Mouse (Mus musculus) heart, embryonic 16.5 days (tissue): ENCODE results near the gene Ermp1. TPM values are rescaled to one million over a fixed set of nuclear protein-coding genes. Genes with fewer than 3 reads are reported as not detected.

ENCODE experiments used
- ATAC-seq: fragments of 200-750 bp; cut with Nextera tagmentation; replicated peaks from 2 replicates; pipeline ENCODE4 v1.8.0; 2017; ENCODE audit warnings: moderate number of reproducible peaks; ENCODE audit not compliant: insufficient read depth, low FRiP score; ENCODE audit errors: extremely low read depth
- H3K27ac ChIP-seq: fragments of 300-500 bp; sonication (generic); 2 replicates; pipeline ENCODE4 v1.5.1; 2014; ENCODE audit warnings: mild to moderate bottlenecking, low read length, control low read depth, moderate library complexity
- H3K27me3 ChIP-seq: fragments of 300-500 bp; sonication (generic); 2 replicates; pipeline ENCODE4 v1.6.1; 2014; ENCODE audit warnings: low read length, mixed read lengths; ENCODE audit not compliant: control insufficient read depth, insufficient read depth
- H3K36me3 ChIP-seq: fragments of 300-500 bp; sonication (generic); 2 replicates; pipeline ENCODE4 v1.6.1; 2014; ENCODE audit not compliant: control insufficient read depth, insufficient read depth
- H3K4me1 ChIP-seq: fragments of 300-500 bp; sonication (generic); 2 replicates; pipeline ENCODE4 v1.6.1; 2014; ENCODE audit warnings: low read length, mixed read lengths; ENCODE audit not compliant: control insufficient read depth, insufficient read depth
- H3K4me2 ChIP-seq: fragments of 300-500 bp; sonication (generic); 2 replicates; pipeline ENCODE4 v1.6.1; 2014; ENCODE audit warnings: low read depth, mild to moderate bottlenecking, control low read depth, low read length
- H3K4me3 ChIP-seq: fragments of 300-500 bp; sonication (generic); 2 replicates; pipeline ENCODE4 v1.5.1; 2014; ENCODE audit warnings: mild to moderate bottlenecking, control low read depth, low read length
- H3K9ac ChIP-seq: fragments of 300-500 bp; sonication (generic); 2 replicates; pipeline ENCODE4 v1.6.1; 2014; ENCODE audit warnings: low read length, control low read depth
- H3K9me3 ChIP-seq: fragments of 300-500 bp; sonication (generic); replicated peaks from 2 replicates; pipeline ENCODE4 v1.6.1; 2016; ENCODE audit warnings: low read length; ENCODE audit not compliant: control insufficient read depth
- WGBS: fragments of 180-500 bp; shearing (Covaris S2); extraction: QIAGEN DNeasy Blood & Tissue Kit; methylation state at CpG from one replicate; pipeline ENCODE4 v1.1.7; 2014; 5-methylcytosine and 5-hydroxymethylcytosine counted together
- polyA plus RNA-seq: library from polyadenylated mRNA; unstranded; fragments of >200 nt; fragmentation: Nextera tagmentation; extraction: Ambion mirVana; gene quantifications from 2 replicates; pipeline ENCODE4 v1.2.1, GENCODE M21; 2015

Gene Ermp1
- polyA plus RNA-seq, 1 experiment from 2014 or later: 8.8 TPM

DNA sequence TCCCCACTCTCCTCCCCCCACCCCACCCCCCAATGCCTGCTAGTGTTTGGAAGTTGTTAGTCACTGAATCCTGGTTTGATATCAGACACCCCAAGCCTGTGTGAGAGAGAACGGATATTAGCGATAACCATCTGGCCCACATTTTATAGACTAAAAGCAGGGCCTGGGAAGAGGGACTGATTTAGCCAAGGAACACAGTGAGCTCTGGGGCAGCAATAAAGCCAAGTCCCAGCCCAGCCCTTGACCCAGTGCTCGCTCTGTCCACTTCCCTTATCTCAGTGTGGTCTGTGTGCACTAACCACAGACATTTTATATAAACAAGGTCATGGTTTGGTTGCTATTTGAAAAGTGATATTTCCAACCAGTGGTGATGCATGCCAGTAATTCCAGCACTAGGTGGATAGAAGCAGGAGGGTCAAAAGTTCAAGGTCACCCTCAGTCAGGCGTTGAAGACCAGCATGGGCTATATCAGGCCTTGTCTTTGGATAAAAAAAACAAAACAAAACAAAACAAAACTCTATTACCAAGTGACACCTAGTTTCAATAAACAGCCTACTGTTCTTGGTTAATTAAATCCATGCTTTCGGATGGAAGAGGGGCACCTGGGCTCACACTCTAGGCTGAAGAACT lies 18.9 kb upstream of the Ermp1 start:
- no peak overlapping the region for H3K27ac ChIP-seq
- H3K4me2 ChIP-seq: no peak overlapping the region
- no peaks in the 10 kb centered on the region for H3K9me3 ChIP-seq
- ATAC-seq: no peak
- no peak overlapping the region for H3K9ac ChIP-seq
- H3K4me1 ChIP-seq: peaks cover 5% of the 10 kb centered on the region; the same call in 1 of the 2 replicates
- no peak overlapping the region for H3K4me3 ChIP-seq
- no peaks in the 10 kb centered on the region for H3K36me3 ChIP-seq
- 56% methylated on average over 5 of the region's 5 CpGs for WGBS
- H3K27me3 ChIP-seq: no peaks in the 10 kb centered on the region; the same call in 1 of the 2 replicates

DNA sequence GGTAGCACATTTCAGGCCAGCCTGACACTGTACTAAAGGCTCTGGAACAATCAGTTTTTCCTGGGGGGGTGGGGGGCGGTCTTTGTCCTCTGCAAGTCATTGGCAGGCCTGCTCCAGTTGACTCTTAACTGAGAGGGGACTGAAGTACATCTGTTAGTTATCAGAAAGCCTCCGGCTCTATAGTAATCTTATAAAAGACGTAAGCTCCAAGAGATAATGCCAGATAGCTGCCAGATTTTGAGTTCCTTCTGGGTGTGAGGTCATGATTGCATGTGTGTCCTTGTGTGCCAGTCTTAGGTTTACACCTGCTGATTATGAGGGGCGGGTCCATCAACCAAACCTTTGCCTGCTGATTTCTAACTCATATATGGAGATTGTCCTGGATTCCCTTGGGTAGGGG lies 17.9 kb upstream of the Ermp1 start:
- H3K4me2 ChIP-seq: no peak overlapping the region
- no peak for ATAC-seq
- H3K4me3 ChIP-seq: no peak overlapping the region
- H3K4me1 ChIP-seq: peaks cover 9% of the 10 kb centered on the region; the same call in 1 of the 2 replicates
- WGBS: 65% methylated on average over 4 of the region's 4 CpGs
- no peaks in the 10 kb centered on the region; the same call in 1 of the 2 replicates for H3K27me3 ChIP-seq
- no peak overlapping the region for H3K27ac ChIP-seq
- no peak overlapping the region for H3K9ac ChIP-seq
- no peaks in the 10 kb centered on the region for H3K36me3 ChIP-seq
- no peaks in the 10 kb centered on the region for H3K9me3 ChIP-seq

DNA sequence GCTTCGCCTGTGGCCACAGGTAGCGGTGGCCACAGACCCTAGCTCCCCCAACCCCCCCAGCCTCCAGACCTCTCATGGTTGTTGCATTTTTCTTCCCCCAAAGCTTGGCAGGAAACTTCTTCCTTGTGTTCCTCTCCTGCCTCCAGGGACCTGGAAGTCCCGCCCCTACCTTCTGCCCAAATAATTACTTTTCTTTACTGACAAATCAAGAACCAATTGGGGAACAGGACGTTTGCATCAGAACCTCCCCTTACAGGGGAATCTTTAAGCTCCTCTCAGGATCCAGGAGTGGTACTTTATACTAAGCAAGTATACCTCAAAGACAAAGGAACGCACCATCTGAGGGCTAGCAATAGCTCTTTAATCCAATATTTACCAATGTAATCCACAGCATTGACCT lies 16.7 kb upstream of the Ermp1 start:
- Histone ChIP-seq H3K4me2 (no peak overlapping the region), H3K27me3 (no peaks in the 10 kb centered on the region; the same call in 1 of the 2 replicates), H3K36me3 (no peaks in the 10 kb centered on the region), H3K4me1 (peaks cover 9% of the 10 kb centered on the region; the same call in 1 of the 2 replicates), H3K9me3 (no peaks in the 10 kb centered on the region), H3K27ac (no peak overlapping the region), H3K4me3 (no peak overlapping the region), H3K9ac (no peak overlapping the region)
- 82% methylated on average over 5 of the region's 5 CpGs for WGBS
- ATAC-seq: no peak

DNA sequence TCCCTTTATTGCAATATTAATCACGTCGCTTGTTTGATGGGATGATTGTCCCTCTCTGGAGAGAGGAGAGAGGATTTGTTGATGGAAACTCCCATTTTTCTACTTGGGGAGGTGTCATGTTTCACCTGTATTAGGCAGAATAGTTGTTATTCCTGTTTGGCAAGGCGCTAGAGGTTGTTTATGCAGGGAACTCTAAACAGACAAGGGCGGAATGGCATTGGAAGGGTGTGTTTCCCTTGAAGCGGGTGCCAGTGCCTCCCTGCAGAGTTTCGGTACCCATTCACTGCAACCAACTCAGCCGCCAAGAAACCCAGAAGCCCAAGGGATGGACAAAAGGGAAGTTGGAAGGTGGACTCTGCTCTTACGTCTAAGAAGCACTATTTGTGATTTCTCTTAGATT lies 15.6 kb upstream of the Ermp1 start:
- 74% methylated on average over 8 of the region's 8 CpGs for WGBS
- no peaks in the 10 kb centered on the region for H3K36me3 ChIP-seq
- no peaks in the 10 kb centered on the region; the same call in 1 of the 2 replicates for H3K27me3 ChIP-seq
- H3K9me3 ChIP-seq: no peaks in the 10 kb centered on the region
- H3K27ac ChIP-seq: no peak overlapping the region
- no peak overlapping the region for H3K4me2 ChIP-seq
- H3K4me3 ChIP-seq: no peak overlapping the region
- H3K9ac ChIP-seq: no peak overlapping the region
- peaks cover 9% of the 10 kb centered on the region; the same call in 1 of the 2 replicates for H3K4me1 ChIP-seq
- ATAC-seq: no peak

DNA sequence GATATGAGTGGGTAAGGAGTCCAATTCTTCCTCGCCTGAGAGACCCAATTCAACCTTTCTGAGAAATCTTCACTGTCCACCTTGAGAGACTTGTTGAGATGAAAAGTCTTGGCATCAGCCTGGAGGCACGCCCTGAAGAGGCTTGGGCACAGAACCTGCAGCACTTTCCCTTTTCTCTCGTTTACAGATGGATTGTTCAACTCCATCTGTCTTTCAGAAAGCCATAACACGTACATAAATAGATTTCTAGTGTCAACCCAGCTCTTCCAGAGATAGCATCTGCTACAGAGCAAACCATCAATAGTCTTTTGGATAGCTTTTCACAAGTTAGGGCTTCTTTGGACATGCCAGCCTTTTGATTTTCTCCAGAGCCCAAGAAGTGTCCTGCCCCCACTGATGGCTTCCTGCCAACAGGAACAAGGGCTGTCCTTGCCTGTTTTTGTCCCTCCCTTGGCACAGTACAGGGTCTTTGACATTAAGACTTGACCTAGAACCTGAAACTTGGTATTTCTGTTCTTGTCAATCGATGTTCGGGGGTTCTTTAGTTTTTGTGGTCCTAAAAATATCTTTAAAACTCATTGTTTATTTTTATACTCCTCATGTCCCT lies 13.9 kb upstream of the Ermp1 start:
- no peak overlapping the region for H3K4me3 ChIP-seq
- peaks cover 7% of the 10 kb centered on the region; the same call in 1 of the 2 replicates for H3K4me1 ChIP-seq
- no peak for ATAC-seq
- no peak overlapping the region for H3K27ac ChIP-seq
- H3K27me3 ChIP-seq: peaks cover 1% of the 10 kb centered on the region; the same call in 1 of the 2 replicates
- no peaks in the 10 kb centered on the region for H3K9me3 ChIP-seq
- WGBS: 71% methylated on average over 6 of the region's 6 CpGs
- H3K9ac ChIP-seq: no peak overlapping the region
- no peaks in the 10 kb centered on the region for H3K36me3 ChIP-seq
- no peak overlapping the region for H3K4me2 ChIP-seq

DNA sequence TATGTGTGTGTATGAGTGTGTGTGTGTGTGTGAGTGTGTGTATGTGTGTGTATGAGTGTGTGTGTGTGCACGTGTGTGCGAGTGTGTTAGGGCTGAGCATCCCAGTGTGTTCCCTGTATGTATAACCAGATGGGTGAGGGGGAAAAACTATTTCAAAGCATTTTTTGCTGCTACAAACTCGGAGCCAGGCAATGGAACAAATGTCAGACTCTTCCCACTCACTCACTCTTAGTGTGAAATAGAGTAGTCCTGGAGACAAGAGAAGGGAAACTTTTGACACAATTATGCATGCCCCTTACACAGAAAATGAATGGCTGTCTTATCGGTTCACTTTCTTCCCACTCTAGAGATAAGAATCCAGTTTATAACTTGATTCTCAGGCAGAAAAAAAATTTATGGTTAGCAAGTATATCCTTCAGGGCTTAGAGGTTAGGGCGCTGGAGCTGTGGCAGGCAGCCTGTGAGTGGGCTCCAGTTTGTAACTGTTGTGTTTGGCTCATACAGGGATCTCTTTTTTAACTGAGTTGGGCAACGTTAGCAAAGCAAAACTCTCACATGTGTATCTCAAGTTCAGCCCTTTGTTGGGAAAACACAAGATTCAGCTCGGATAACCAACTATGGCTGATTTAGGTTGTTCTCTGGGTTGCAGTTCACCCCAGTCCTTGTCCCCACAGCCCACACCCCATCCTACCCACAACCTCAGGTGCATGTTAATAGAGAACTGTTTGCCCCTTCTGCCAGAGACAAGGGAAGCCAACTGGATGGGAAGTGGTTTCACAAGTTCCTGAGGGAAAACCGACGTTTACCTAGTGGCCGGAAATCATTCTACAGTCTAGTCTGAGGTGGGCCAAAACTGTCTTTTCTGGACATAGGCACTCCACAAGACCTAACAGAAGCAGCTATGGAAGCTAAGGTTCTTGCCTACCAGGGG lies 12.9 kb upstream of the Ermp1 start:
- 70% methylated on average over 10 of the region's 10 CpGs for WGBS
- Histone ChIP-seq H3K4me1 (peaks cover 6% of the 10 kb centered on the region; the same call in 1 of the 2 replicates), H3K36me3 (no peaks in the 10 kb centered on the region), H3K27me3 (peaks cover 2% of the 10 kb centered on the region; the same call in 1 of the 2 replicates), H3K9me3 (no peaks in the 10 kb centered on the region), H3K27ac (no peak overlapping the region), H3K4me3 (no peak overlapping the region), H3K9ac (no peak overlapping the region), H3K4me2 (no peak overlapping the region)
- no peak for ATAC-seq

DNA sequence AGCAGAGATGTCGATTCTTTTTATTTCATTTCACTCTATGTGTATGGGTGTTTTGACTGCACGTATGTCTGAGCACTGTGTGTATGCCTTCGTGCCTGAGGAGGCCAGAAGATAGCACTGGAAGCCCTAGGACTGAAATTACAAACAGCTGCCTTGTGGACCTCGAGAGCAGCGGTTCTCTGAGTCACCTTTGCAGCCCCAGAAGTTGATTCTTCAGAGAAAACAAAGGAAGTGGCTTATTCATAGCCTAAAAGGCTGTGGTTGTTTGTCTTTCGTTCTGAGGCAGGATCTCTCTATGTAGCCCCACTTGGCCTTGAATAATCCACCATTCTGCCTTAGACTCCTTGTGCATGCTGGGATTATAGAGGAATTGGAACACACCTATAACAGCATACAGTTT lies 11.5 kb upstream of the Ermp1 start:
- WGBS: 61% methylated on average over 6 of the region's 6 CpGs
- no peak for ATAC-seq
- no peak overlapping the region for H3K4me3 ChIP-seq

DNA sequence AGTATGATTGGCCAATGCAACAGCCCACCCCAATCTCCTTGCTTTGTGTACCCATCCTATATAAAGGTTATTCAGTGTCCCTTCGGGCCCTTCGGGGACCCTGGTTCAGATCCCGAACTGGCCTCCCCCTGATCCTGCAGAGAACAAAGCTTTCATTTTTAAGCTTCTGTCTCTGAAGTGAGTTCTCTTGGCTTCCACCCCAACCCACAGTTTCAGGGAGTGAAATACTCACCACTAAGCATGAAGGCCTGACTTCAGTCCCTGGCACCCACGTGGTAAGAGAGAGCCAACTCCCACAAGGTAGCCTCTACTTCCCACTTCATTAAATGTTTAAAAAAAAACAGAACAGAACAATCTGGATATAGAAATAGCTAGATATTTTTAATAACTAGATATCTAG lies 10.6 kb upstream of the Ermp1 start:
- H3K9ac ChIP-seq: no peak overlapping the region
- H3K36me3 ChIP-seq: no peaks in the 10 kb centered on the region
- ATAC-seq: no peak
- peaks cover 6% of the 10 kb centered on the region; the same call in 1 of the 2 replicates for H3K4me1 ChIP-seq
- no peak overlapping the region for H3K4me2 ChIP-seq
- no peaks in the 10 kb centered on the region for H3K9me3 ChIP-seq
- H3K4me3 ChIP-seq: no peak overlapping the region
- no peak overlapping the region for H3K27ac ChIP-seq
- H3K27me3 ChIP-seq: 0 out of 2 replicates have a peak, but pooled peaks cover 2% of the 10 kb centered on the region
- 80% methylated on average over 4 of the region's 4 CpGs for WGBS

More for the DNA sequence above, 11.5 kb upstream of the Ermp1 start:
- Histone ChIP-seq H3K36me3 (no peaks in the 10 kb centered on the region), H3K27me3 (0 out of 2 replicates have a peak, but pooled peaks cover 2% of the 10 kb centered on the region), H3K9ac (no peak overlapping the region), H3K27ac (no peak overlapping the region), H3K4me1 (peaks cover 6% of the 10 kb centered on the region; the same call in 1 of the 2 replicates), H3K9me3 (no peaks in the 10 kb centered on the region), H3K4me2 (no peak overlapping the region)
